Mouse (Mus musculus): Measurements from ENCODE around the gene Eif4a1.

Gene Eif4a1

DNA sequence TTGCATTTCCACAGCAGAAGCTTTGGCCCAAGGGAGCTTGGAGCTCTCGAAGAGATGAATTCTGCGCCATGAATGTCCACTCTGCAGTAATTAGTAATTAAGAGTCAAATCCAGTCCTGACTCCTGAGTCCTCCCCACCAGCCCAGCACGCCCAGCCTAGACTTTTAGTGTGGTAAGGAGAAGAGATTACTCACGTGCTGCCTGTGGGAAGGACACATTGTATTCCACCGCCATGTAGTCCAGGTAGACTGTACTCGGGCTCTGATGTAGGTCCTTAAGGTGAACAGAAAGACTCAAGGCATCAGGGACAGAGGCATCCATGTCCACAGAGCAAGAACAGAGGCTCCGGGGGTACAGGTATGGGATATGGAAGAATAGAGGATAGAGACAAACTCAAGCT, 7.4 kb downstream of the Eif4a1 start:
- TF ChIP-seq GATA4 (IDR thresholded peaks at IDR 0.05; ENCODE audit: insufficient replicate concordance, low read length): no peak

DNA sequence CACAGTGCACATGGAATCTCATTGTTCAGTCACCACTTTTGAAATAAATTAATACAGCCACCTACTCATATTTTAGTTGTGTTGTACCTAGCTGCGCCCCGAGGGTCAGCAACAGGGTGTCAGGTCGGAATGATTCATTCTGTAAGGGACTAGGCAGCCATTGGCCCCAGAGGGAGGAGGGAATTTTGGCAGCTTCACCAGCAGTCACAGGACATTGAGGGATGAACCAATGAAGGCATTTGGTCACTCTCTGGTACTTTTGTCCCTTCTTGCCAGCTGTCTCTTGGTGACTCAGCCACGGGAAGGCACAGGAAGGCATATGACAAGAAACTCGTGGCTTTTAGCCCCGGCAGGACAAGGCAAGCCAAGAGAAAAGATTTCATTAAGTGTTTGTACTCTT, 8.4 kb downstream of the Eif4a1 start:
- no peak for TF ChIP-seq GATA4 (IDR thresholded peaks at IDR 0.05; ENCODE audit: insufficient replicate concordance, low read length)

DNA sequence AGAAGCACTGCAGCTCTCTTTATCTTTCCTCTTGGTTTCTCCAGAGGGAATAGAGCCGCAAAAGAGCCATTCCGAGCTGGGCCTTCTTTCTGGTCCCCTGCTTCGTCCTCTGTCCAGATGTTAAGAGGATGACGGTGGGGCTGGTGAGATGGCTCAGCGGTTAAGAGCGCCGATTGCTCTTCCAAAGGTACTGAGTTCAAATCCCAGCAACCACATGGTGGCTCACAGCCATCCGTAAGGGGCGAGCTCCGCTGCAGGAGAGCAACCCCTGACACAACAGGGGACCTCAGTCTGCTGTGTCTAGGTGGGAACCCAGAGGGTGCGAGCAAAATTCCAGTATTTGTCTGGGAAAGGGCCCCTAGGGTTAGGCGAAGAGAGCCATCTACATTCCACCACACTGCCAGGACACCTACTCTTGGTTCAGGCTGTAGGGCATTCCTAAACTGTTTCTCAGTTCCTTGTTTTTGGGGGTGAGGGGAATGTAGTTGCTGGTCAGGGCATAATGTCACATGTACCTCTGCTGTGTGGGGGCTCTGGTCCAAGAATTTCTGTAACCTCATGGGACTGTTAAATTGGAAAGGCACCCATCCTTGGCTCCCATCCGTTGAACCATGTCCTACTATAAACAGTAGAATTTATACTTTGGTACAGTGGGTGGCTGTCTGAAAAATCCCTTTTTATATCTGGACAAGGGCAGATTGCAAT, 9.1 kb downstream of the Eif4a1 start:
- no peak for TF ChIP-seq GATA4 (IDR thresholded peaks at IDR 0.05; ENCODE audit: insufficient replicate concordance, low read length)

DNA sequence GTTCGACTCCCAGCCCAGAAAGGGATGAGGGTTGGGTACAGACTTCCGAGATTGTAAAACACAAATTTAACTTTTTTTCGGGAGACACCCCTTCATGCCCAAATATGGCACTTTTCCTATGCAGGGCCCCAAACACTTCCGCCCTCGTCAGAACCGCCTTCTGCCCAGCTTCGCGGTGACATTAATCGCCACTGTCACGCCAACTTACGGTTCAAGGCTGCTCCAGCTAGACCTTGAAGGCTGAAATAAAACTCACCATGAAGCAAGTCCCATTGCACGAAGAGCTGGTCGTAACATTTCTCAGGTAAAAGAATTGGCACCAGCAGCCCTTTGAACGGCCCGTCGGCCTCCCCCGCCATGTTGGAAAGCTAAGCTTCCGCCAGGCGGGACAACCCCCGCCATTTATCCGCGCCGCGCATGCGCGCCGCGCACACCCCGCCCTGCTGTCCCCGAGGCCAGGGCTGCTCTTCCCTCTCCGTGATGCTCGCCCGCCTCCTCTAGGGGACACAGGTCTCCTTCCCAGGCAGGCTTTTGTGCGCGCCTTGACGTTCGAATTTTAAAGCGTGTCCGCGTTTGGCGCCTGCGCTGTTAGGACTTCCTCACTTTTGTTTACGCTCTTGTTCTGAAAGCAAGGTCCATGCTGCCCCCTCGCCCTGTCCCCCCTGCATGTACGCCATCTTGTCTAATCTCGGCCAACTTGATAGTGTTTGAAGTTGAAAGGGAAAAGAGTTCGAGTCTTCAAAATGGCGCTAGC, 9.8 kb downstream of the Eif4a1 start, which contains the start of gene Mpdu1:
Mpdu1 (minus strand) TSS at position 430 of the 754 bp plus-strand sequence.
- TF ChIP-seq GATA4 (IDR thresholded peaks at IDR 0.05; ENCODE audit: insufficient replicate concordance, low read length): peak; percentile 31; the same call in 1 of the 2 replicates

DNA sequence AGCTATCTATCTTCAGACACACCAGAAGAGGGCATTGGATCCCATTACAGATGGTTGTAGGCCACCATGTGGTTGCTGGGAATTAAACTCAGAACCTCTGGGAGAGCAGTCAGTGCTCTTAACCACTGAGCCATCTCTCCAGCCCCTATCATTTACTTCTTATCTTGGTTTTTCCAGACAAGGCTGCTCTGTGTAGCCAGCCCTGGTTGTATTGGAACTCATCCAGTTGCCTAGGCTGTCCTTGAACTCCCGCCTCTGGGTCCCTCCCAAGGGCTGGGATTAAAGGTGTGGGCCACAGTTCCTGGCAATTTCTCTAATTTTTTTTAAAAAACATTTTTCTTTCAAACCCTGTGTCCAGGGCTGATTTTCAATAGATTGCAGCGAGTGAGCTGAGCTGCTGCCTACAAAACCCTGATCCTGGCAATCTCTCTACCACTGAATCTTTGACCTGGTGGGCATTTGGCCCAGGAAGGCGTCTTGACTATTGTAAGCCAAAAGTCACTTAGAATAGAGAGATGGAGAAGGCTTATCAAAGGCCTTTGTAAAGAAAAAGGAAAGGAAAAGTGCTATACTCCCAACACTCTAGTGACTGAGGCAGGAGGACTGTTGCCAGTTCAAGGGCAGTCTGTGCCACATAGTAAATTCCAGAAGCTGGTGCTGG, 10.9 kb downstream of the Eif4a1 start:
- TF ChIP-seq GATA4 (IDR thresholded peaks at IDR 0.05; ENCODE audit: insufficient replicate concordance, low read length): no peak

DNA sequence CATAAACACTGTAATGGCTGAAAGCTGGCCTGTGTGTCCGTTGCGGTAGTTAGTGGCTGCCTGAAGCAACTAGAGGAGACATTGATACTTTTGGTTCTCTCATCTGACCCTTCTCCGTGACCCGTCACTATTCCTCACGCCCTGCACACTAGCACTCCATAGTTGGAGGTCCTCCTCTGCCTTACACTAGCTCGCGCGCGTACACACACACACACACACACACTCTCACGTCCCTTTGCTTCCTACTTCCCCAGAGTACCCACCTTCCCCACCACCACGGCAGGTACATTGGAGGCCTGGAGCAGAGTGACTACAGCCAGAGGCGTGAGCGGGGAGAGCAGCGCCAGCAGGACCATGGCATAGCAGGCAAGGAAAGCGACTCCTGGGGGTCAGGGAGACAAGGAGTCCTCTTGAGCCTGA, 14.8 kb downstream of the Eif4a1 start:
- no peak for TF ChIP-seq GATA4 (IDR thresholded peaks at IDR 0.05; ENCODE audit: insufficient replicate concordance, low read length)

DNA sequence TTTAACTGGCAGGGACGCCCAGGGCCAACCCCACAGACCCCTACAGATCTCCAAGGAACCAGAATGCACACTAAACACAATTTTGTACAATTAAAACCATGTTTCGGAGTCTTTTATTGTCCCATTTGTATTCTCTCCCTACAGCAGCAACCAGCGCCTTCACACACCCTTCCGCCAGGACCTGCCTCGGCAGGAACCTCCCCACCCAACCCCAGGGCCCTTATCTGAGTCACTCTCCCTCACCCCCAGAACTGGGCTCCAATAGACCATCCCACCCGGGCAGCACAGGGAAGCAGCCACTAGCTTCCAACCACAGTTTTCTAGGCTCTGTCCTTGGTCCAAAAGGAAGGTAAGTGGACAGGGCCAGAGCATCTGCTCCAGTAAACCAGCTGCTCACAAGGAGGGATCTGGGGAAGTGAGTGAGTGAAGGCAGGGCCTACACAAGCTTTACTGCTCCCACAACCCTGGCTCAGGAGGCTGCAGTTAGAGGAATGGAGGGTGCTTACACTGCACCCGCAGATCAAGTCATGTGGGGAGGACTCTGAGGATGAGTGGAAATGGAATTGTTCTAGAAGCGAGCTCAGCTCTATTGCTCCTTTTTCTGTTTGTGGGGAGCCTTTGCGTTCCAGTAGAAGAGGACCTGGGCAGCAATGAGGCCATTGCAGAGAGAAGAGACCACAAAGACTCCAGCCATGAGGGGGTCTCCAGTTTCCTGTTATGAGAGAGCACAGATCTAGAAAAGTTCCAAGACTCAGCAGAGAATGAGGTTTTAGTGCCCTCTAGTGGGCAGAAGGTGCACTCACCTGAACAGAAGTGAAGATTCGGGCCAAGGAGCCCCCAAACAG, 15.4 kb downstream of the Eif4a1 start:
- TF ChIP-seq GATA4 (IDR thresholded peaks at IDR 0.05; ENCODE audit: insufficient replicate concordance, low read length): no peak

DNA sequence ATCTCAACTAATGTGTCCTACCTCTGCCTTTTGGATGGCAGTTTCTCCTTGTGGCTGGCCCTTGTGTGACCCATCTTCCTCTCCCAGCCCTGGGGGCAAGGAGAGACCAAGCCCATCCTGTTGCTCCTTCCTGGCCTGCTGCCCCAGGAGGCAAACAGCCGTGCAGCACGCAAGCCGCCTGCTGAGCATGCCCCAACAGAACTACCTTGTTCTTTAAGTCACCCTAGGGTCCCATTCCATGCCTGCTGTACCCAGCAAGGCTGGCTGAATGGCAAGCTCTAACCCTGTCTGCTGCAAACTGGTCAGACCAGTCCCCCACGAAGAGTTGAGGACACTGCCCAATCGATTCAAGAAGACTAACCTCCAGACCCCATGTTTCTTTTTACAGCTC, 16.2 kb downstream of the Eif4a1 start:
- TF ChIP-seq GATA4 (IDR thresholded peaks at IDR 0.05; ENCODE audit: insufficient replicate concordance, low read length): no peak

DNA sequence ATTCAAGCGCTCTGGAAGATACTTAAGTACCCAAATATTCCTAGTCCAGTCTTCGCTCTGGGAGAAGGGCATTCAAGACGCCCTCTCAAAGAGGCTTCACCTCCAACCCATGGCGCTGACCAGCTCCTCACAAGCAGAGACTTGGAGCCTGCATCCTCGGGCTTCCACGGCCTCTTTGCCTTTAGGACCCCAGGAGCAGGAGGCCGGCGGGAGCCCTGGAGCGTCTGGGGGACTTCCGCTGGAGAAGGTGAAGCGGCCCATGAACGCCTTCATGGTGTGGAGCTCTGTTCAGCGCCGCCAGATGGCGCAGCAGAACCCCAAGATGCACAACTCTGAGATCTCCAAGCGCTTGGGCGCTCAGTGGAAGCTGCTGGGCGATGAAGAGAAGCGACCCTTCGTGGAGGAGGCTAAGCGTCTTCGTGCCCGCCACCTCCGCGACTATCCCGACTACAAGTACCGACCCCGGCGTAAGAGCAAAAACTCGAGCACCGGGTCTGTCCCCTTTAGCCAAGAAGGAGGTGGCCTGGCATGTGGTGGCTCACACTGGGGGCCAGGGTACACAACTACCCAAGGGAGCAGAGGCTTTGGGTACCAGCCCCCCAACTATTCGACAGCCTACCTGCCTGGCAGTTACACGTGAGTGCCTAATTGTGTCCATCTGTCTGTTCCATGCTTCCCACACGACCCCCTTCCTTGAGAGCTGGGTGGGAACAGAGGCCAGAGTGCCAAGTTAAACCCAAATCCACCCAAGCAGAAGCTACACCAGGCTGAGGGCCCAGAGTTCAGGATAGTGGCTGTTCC, 16.8 kb downstream of the Eif4a1 start, which contains the start of gene Sox15:
Sox15 (plus strand) TSS at position 51 of the 801 bp plus-strand sequence.
- TF ChIP-seq GATA4 (IDR thresholded peaks at IDR 0.05; ENCODE audit: insufficient replicate concordance, low read length): no peak

DNA sequence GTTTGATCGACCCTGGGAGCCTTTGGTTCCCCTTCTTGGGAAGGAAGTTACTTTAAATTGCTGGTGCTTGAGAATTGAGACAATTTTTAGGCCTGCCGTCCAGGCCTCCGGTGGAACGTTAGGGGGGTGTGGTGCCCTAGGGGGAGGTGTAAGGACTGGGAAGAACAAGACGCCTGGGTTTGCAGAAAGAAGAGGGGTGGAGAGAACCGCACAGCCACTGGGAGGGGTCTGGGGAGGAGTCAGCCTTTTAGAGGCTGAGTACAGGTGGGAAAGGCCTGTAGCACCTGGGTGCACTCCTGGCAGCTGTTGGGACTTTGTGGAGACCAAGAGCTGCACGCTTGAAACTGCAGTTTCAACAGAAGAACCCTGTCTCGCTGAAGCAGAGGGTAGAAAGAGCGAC, 17.5 kb downstream of the Eif4a1 start:
- no peak for TF ChIP-seq GATA4 (IDR thresholded peaks at IDR 0.05; ENCODE audit: insufficient replicate concordance, low read length)

DNA sequence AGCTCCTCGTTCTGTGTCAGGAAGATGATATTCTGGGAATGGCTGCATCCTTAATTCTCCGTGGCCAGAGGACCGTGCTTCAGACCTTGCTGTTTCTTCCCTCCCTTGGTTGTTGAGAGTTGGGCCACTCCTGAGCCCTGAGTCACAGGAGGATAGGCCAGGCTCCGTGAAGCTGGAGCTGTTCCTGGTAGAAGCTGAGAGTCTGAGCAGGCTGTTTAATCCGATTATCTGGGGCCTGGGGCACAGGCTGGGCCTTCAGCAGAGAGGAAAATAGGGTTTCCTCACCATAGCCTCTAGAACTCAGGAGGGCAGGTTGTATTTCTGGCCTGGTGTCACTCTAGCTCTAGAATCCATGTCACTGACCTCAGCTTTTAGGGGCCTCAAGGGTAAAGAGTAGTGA, 18.8 kb downstream of the Eif4a1 start:
- TF ChIP-seq GATA4 (IDR thresholded peaks at IDR 0.05; ENCODE audit: insufficient replicate concordance, low read length): no peak

DNA sequence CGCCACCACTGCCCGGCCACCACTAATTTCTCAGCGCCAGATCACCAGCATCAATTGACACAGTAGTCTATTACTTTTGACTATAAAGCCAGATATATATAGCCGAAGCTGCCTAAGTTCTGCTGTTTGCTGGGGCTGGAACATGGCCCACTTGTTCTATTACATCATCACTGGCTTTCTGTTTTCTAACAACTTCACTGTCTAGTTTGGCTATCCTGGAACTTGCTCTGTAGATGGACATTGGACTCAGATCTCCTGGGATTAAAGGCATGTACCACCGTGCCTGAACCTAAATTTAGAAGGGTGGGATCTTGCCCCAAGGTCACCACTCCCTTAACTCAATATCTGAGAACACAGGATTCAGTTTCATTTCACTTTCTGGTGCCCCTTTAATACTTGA, 26.4 kb downstream of the Eif4a1 start:
- TF ChIP-seq GATA4 (IDR thresholded peaks at IDR 0.05; ENCODE audit: insufficient replicate concordance, low read length): no peak

DNA sequence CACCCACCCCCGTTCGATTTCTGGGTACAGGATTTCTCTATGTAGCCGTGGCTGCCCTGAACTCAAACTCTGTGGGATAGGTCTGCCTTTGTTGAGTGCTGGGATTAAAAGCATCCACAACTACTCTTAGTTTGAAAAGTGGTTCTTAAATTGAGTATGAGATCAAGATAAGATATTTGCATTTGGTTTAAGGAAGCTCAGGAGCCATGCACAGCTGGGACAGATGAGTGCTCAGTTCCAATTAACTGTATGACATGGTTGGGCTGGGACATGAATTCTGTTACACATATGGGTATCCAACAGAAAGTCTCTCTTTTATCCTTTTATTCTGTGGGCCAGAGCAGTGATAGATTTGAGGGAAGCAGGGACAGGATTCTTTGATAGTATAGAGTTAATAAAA, 36.8 kb downstream of the Eif4a1 start:
- TF ChIP-seq GATA4 (IDR thresholded peaks at IDR 0.05; ENCODE audit: insufficient replicate concordance, low read length): no peak
